Mouse (Mus musculus) lung, adult 2 months (tissue): ENCODE data around the gene Keg1.

Source experiments
- CTCF ChIP-seq: fragments of 200-500 bp; IDR thresholded peaks from 2 replicates; pipeline ENCODE4 v1.5.1; 2011; ENCODE audit warnings: mild to moderate bottlenecking, low read length, control low read depth; ENCODE audit not compliant: insufficient read depth
- POLR2A ChIP-seq: fragments of 200-500 bp; IDR thresholded peaks from 2 replicates; pipeline ENCODE4 v1.6.1; 2011; ENCODE audit warnings: low read depth, mild to moderate bottlenecking, control low read depth, low read length, borderline replicate concordance; ENCODE audit errors: extremely low read depth

GRCm38 (mm10) chr19:12720463-12720862, 24.9 kb downstream of the Keg1 start:
- TF ChIP-seq POLR2A = no peak
- no peak for TF ChIP-seq CTCF
